Mouse (Mus musculus): ENCODE results near the gene Mbd5. TPM values are rescaled to one million over a fixed set of nuclear protein-coding genes. Genes with fewer than 3 reads are reported as not detected.

Gene Mbd5
- polyA plus RNA-seq, 1 experiment from 2014 or later, result 29.0 TPM

DNA sequence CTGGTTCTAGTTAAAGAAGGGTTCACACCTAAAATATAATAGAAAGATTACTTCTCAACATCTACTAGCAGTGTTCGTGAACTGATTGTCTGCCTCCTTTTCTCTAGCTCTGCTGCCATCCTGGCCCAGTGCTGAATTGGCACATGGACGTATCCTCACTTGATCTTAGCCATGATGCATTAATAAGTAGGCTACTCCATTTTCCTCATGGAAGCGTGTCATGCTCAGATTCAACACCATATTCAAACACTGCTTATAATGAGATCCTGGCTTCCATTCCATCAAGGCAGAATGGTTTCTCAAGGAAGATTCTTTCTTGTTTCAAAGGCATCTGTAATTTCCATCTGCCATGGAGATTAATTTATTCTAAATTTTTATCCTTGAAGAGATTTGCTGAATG, 260.0 kb downstream of the Mbd5 start:
- H3K9ac ChIP-seq, result no peak overlapping the region
- H3K27ac ChIP-seq (ENCODE audit: low read depth), result no peak overlapping the region
- H3K36me3 ChIP-seq (ENCODE audit: insufficient read depth), result no peaks in the 10 kb centered on the region
- H3K27me3 ChIP-seq (ENCODE audit: insufficient read depth, low read length), result no peaks in the 10 kb centered on the region
- H3K9me3 ChIP-seq (ENCODE audit: low read depth, low read length), result no peaks in the 10 kb centered on the region
- no peak overlapping the region for H3K4me2 ChIP-seq
- no peak for ATAC-seq (ENCODE audit: insufficient read depth)
- 92% methylated on average over 3 of the region's 3 CpGs for WGBS
- no peaks in the 10 kb centered on the region for H3K4me1 ChIP-seq (ENCODE audit: insufficient read depth)
- H3K4me3 ChIP-seq (ENCODE audit: low read depth, low read length), result no peak overlapping the region
- no peak for TF ChIP-seq CTCF (IDR thresholded peaks at IDR 0.05; ENCODE audit: low read depth)
- DNase-seq, result no peak

DNA sequence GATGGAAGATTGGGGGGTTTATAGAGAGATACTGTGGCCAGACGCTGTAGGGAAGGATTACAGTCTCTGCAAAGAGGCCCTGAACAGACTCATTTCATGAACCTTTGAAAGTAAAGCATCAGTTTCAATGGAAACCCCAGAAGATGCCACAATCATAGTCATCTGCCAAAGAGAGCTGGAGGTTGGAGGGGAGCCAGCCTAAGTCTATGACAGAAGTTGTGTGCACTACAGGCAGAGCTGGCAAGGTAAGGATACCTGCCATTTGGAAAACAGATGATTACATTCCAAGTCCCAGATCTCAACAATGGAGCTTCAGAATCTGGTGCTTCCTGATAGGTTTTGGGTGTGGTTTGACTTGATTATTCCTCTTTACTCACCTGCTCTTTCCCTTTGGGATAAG, 261.1 kb downstream of the Mbd5 start:
- Histone ChIP-seq H3K27me3 (ENCODE audit: insufficient read depth, low read length) (no peaks in the 10 kb centered on the region), H3K4me3 (ENCODE audit: low read depth, low read length) (no peak overlapping the region), H3K4me2 (no peak overlapping the region), H3K9me3 (ENCODE audit: low read depth, low read length) (no peaks in the 10 kb centered on the region), H3K36me3 (ENCODE audit: insufficient read depth) (no peaks in the 10 kb centered on the region), H3K4me1 (ENCODE audit: insufficient read depth) (no peaks in the 10 kb centered on the region), H3K27ac (ENCODE audit: low read depth) (no peak overlapping the region), H3K9ac (no peak overlapping the region)
- TF ChIP-seq CTCF (IDR thresholded peaks at IDR 0.05; ENCODE audit: low read depth), result no peak
- no peak for ATAC-seq (ENCODE audit: insufficient read depth)
- WGBS, result 89% methylated on average over 1 of the region's 1 CpGs
- DNase-seq, result no peak

- H3K27ac ChIP-seq (ENCODE audit: low read depth), result no peak overlapping the region
- H3K4me1 ChIP-seq (ENCODE audit: insufficient read depth), result no peaks in the 10 kb centered on the region
- no peak overlapping the region for H3K4me3 ChIP-seq (ENCODE audit: low read depth, low read length)
- no peak overlapping the region for H3K4me2 ChIP-seq
- TF ChIP-seq CTCF (IDR thresholded peaks at IDR 0.05; ENCODE audit: low read depth), result no peak
- no peaks in the 10 kb centered on the region for H3K27me3 ChIP-seq (ENCODE audit: insufficient read depth, low read length)
- DNase-seq (no peak), ATAC-seq (ENCODE audit: insufficient read depth) (no peak)
- H3K9me3 ChIP-seq (ENCODE audit: low read depth, low read length), result no peaks in the 10 kb centered on the region
- no peaks in the 10 kb centered on the region for H3K36me3 ChIP-seq (ENCODE audit: insufficient read depth)
- no peak overlapping the region for H3K9ac ChIP-seq
Observed at GRCm38 (mm10) chr2:49229725-49230124, 280.4 kb downstream of the Mbd5 start.

DNA sequence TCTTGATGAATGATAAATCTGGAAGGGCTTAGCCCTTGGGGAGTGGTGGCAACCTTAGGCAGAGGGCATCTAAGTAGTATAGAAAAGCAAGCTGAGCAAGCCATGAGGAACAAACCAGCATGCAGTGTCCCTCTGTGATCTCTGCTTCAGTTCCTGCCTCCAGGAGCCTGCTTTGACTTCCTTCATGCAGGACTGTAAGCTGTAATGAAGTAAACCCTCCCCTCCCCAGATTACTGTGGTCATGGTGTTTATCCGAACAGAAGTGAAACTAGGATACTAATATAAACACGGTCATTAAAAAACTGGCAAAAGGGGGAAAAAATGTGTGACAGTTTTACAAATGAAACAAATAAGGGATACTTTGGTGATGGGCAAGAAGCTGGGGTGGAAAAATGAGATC, 284.8 kb downstream of the Mbd5 start:
- H3K27ac ChIP-seq (ENCODE audit: low read depth), result no peak overlapping the region
- no peaks in the 10 kb centered on the region for H3K4me1 ChIP-seq (ENCODE audit: insufficient read depth)
- WGBS, result 63% methylated on average over 2 of the region's 2 CpGs
- no peaks in the 10 kb centered on the region for H3K9me3 ChIP-seq (ENCODE audit: low read depth, low read length)
- DNase-seq, result no peak
- H3K27me3 ChIP-seq (ENCODE audit: insufficient read depth, low read length), result no peaks in the 10 kb centered on the region
- no peak overlapping the region for H3K4me2 ChIP-seq
- no peak for ATAC-seq (ENCODE audit: insufficient read depth)
- H3K4me3 ChIP-seq (ENCODE audit: low read depth, low read length), result no peak overlapping the region
- H3K36me3 ChIP-seq (ENCODE audit: insufficient read depth), result no peaks in the 10 kb centered on the region
- TF ChIP-seq CTCF (IDR thresholded peaks at IDR 0.05; ENCODE audit: low read depth), result no peak
- H3K9ac ChIP-seq, result no peak overlapping the region

DNA sequence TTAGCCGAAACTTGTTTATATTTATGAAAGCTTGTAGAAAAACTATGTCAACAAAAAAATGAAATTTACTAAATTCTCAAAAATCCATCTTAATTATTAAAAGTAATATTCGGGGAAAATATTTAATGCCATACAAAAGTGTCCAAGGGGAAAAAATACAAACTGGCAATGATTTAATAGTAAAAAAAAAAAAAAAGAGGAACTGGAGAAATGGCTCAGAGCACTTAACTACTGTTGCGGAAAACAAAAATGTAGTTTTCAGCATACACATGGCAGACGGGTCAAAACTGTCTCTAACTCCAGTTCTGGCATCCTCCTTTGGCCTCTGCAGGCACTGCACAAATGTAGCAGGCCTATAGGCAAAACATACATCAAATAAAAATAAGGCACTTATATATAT, 292.4 kb downstream of the Mbd5 start:
- H3K36me3 ChIP-seq (ENCODE audit: insufficient read depth), result no peaks in the 10 kb centered on the region
- no peak for DNase-seq
- TF ChIP-seq CTCF (IDR thresholded peaks at IDR 0.05; ENCODE audit: low read depth), result no peak
- no peak overlapping the region for H3K4me3 ChIP-seq (ENCODE audit: low read depth, low read length)
- no peak overlapping the region for H3K4me2 ChIP-seq
- no peak for ATAC-seq (ENCODE audit: insufficient read depth)
- WGBS, result 78% methylated on average over 4 of the region's 4 CpGs
- H3K4me1 ChIP-seq (ENCODE audit: insufficient read depth), result no peaks in the 10 kb centered on the region
- H3K27me3 ChIP-seq (ENCODE audit: insufficient read depth, low read length), result no peaks in the 10 kb centered on the region
- H3K9ac ChIP-seq, result no peak overlapping the region
- no peaks in the 10 kb centered on the region for H3K9me3 ChIP-seq (ENCODE audit: low read depth, low read length)
- no peak overlapping the region for H3K27ac ChIP-seq (ENCODE audit: low read depth)

GRCm38 (mm10) chr2:49264092-49264491, 314.8 kb downstream of the Mbd5 start:
- H3K36me3 ChIP-seq (ENCODE audit: insufficient read depth), result no peaks in the 10 kb centered on the region
- no peaks in the 10 kb centered on the region for H3K4me1 ChIP-seq (ENCODE audit: insufficient read depth)
- H3K27me3 ChIP-seq (ENCODE audit: insufficient read depth, low read length), result no peaks in the 10 kb centered on the region
- DNase-seq (no peak), ATAC-seq (ENCODE audit: insufficient read depth) (no peak)
- H3K4me3 ChIP-seq (ENCODE audit: low read depth, low read length), result no peak overlapping the region
- no peak overlapping the region for H3K4me2 ChIP-seq
- H3K9me3 ChIP-seq (ENCODE audit: low read depth, low read length), result no peaks in the 10 kb centered on the region
- TF ChIP-seq CTCF (IDR thresholded peaks at IDR 0.05; ENCODE audit: low read depth), result no peak
- H3K27ac ChIP-seq (ENCODE audit: low read depth), result no peak overlapping the region
- 63% methylated on average over 2 of the region's 2 CpGs for WGBS
- H3K9ac ChIP-seq, result no peak overlapping the region

DNA sequence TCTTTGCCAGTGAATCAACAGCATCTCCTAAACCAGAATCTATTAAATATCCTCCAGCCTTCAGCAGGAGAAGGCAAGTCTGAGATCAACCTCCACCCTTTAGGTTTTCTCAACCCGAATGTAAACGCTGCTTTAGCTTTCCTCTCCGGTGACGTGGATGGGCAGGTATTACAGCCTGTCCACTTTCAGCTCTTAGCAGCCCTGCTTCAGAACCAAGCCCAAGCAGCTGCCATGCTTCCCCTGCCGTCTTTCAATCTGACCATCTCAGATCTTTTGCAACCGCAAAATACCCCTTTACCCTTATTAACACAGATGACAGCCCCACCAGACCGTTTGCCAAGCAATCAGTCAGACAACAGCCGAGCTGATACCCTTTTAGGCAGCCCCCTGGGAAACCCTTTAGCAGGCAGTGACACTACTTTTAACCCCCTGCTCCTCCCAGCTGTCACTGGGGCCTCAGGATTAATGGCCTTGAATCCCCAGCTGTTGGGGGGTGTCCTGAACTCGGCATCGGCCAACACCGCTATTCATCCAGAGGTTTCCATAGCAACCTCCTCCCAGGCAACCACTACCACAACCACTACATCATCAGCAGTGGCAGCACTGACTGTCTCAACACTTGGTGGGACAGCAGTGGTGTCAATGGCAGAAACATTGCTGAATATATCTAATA, 323.1 kb downstream of the Mbd5 start:
- no peaks in the 10 kb centered on the region for H3K36me3 ChIP-seq (ENCODE audit: insufficient read depth)
- TF ChIP-seq CTCF (IDR thresholded peaks at IDR 0.05; ENCODE audit: low read depth), result no peak
- WGBS, result 19% methylated on average over 11 of the region's 11 CpGs
- no peak overlapping the region for H3K27ac ChIP-seq (ENCODE audit: low read depth)
- no peak overlapping the region for H3K4me3 ChIP-seq (ENCODE audit: low read depth, low read length)
- H3K4me1 ChIP-seq (ENCODE audit: insufficient read depth), result no peaks in the 10 kb centered on the region; the same call in 1 of the 2 replicates
- DNase-seq (peak; percentile 7), ATAC-seq (ENCODE audit: insufficient read depth) (no peak; the same call in 1 of the 2 replicates)
- H3K9ac ChIP-seq, result no peak overlapping the region
- H3K4me2 ChIP-seq, result no peak overlapping the region
- H3K9me3 ChIP-seq (ENCODE audit: low read depth, low read length), result no peaks in the 10 kb centered on the region
- no peaks in the 10 kb centered on the region for H3K27me3 ChIP-seq (ENCODE audit: insufficient read depth, low read length)

All from lung, embryonic 14.5 days (tissue).